Mouse (Mus musculus): Measurements from ENCODE around the gene 1700029F12Rik. TPM values are rescaled to one million over a fixed set of nuclear protein-coding genes. Genes with fewer than 3 reads are reported as not detected.

1700029F12Rik gene
- polyA plus RNA-seq, 1 experiment: not detected

DNA sequence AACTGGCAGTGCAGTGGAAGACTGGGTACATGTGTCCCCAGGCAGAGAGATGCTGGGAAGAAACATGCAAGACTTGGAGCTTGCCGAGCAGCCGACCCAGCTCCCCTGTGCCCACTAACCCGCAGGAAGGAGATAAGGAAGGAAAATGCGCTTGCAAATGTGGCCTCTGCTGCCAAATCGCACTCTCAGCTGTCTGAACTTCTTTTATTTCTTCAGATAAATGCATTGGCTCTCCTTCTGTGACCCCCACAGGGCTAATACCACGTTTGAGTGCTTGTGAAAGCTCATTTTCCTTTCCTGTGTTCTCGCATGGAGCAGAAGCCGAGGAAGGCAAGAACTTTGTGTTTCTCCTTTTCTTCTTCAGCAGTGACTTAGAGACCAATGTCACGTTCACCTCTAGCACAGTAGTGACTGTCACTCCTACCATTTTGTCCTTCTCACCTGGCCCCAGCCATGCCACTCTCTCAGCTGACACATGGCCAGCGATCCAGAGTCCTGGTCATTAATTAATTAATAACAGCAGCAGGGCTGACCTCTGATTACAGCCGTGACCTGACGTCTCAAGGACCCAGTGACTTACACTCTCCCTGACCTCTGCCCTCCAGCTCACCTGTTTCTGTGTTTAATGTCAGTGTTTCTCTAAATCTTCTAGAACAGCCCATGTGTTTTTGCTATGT, 48.4 kb downstream of the 1700029F12Rik start:
- H3K36me3 ChIP-seq (ENCODE audit: control insufficient read depth): no peaks in the 10 kb centered on the region
- TF ChIP-seq GATA1 (IDR thresholded peaks at IDR 0.05; ENCODE audit: low read length) (no peak), TAL1 (IDR thresholded peaks at IDR 0.05; ENCODE audit: low read length) (no peak)
- H3K4me3 ChIP-seq (replicated peaks): no peak overlapping the region
- H3K4me1 ChIP-seq (ENCODE audit: control insufficient read depth): peaks cover 7% of the 10 kb centered on the region
- peaks cover 53% of the 10 kb centered on the region for H3K27me3 ChIP-seq (ENCODE audit: control insufficient read depth)
- no peaks in the 10 kb centered on the region for H3K9me3 ChIP-seq (ENCODE audit: control insufficient read depth, low read length)

DNA sequence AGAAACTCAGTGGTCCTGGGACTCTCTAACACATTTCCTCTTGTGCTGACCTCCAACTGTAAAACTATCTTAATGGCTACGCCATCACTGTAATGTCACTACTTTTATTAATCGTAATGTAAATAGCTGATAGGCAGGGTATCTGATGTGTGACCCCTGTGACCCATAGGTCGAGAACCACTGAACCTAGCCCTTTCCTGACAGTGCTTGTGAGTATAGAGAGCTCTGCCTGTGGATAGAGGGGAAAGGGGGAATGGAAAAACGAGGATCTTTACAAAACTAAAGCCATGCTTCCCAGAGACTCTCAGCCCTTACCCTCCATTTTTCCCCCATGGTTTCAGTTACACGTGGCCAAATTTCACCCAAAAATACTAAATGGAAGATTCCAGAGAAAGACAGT, 49.5 kb downstream of the 1700029F12Rik start:
- TF ChIP-seq TAL1 (IDR thresholded peaks at IDR 0.05; ENCODE audit: low read length) (no peak), GATA1 (IDR thresholded peaks at IDR 0.05; ENCODE audit: low read length) (no peak)
- no peak overlapping the region for H3K4me3 ChIP-seq (replicated peaks)
- H3K9me3 ChIP-seq (ENCODE audit: control insufficient read depth, low read length): no peaks in the 10 kb centered on the region
- H3K36me3 ChIP-seq (ENCODE audit: control insufficient read depth): no peaks in the 10 kb centered on the region
- H3K4me1 ChIP-seq (ENCODE audit: control insufficient read depth): peaks cover 7% of the 10 kb centered on the region
- H3K27me3 ChIP-seq (ENCODE audit: control insufficient read depth): peaks cover 53% of the 10 kb centered on the region

GRCm38 (mm10) chr13:96983251-96984126, 50.7 kb downstream of the 1700029F12Rik start:
- Histone ChIP-seq H3K27me3 (ENCODE audit: control insufficient read depth) (peaks cover 53% of the 10 kb centered on the region), H3K36me3 (ENCODE audit: control insufficient read depth) (no peaks in the 10 kb centered on the region), H3K4me3 (replicated peaks) (peak overlapping the region; percentile 33), H3K4me1 (ENCODE audit: control insufficient read depth) (peaks cover 4% of the 10 kb centered on the region), H3K9me3 (ENCODE audit: control insufficient read depth, low read length) (no peaks in the 10 kb centered on the region)
- TF ChIP-seq GATA1 (IDR thresholded peaks at IDR 0.05; ENCODE audit: low read length): no peak
- no peak for TF ChIP-seq TAL1 (IDR thresholded peaks at IDR 0.05; ENCODE audit: low read length)

GRCm38 (mm10) chr13:96980561-96980960, 53.6 kb downstream of the 1700029F12Rik start:
- H3K27me3 ChIP-seq (ENCODE audit: control insufficient read depth): peaks cover 37% of the 10 kb centered on the region
- no peak for TF ChIP-seq GATA1 (IDR thresholded peaks at IDR 0.05; ENCODE audit: low read length)
- no peak for TF ChIP-seq TAL1 (IDR thresholded peaks at IDR 0.05; ENCODE audit: low read length)
- H3K4me3 ChIP-seq (replicated peaks): no peak overlapping the region
- no peaks in the 10 kb centered on the region for H3K36me3 ChIP-seq (ENCODE audit: control insufficient read depth)
- no peaks in the 10 kb centered on the region for H3K9me3 ChIP-seq (ENCODE audit: control insufficient read depth, low read length)
- H3K4me1 ChIP-seq (ENCODE audit: control insufficient read depth): peaks cover 4% of the 10 kb centered on the region

GRCm38 (mm10) chr13:96976986-96977595, 57.1 kb downstream of the 1700029F12Rik start:
- Histone ChIP-seq H3K4me3 (replicated peaks) (no peak overlapping the region), H3K4me1 (ENCODE audit: control insufficient read depth) (peaks cover 13% of the 10 kb centered on the region), H3K9me3 (ENCODE audit: control insufficient read depth, low read length) (no peaks in the 10 kb centered on the region), H3K27me3 (ENCODE audit: control insufficient read depth) (peaks cover 4% of the 10 kb centered on the region), H3K36me3 (ENCODE audit: control insufficient read depth) (no peaks in the 10 kb centered on the region)
- TF ChIP-seq TAL1 (IDR thresholded peaks at IDR 0.05; ENCODE audit: low read length) (no peak), GATA1 (IDR thresholded peaks at IDR 0.05; ENCODE audit: low read length) (no peak)

DNA sequence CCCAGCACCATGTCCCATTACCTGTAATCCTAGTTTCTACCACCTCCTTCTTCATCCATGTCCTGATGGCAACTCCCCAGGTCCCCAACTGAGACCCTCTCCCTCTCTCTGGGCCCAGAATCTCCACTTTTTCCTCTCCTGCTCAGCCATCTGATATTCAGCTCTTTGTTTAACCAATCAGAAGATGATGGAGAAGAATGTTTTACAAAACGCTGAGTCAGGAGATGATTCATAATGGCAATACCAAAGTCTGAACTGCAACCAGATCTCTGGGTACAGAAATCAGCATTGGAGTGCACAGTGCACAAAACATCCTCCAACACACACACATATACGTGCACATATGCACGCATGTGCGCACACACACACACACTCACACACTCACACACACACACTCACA, 60.8 kb downstream of the 1700029F12Rik start:
- TF ChIP-seq TAL1 (IDR thresholded peaks at IDR 0.05; ENCODE audit: low read length) (no peak), GATA1 (IDR thresholded peaks at IDR 0.05; ENCODE audit: low read length) (no peak)
- no peaks in the 10 kb centered on the region for H3K27me3 ChIP-seq (ENCODE audit: control insufficient read depth)
- peaks cover 33% of the 10 kb centered on the region for H3K4me1 ChIP-seq (ENCODE audit: control insufficient read depth)
- H3K4me3 ChIP-seq (replicated peaks): no peak overlapping the region
- peaks cover 5% of the 10 kb centered on the region; the same call in 1 of the 2 replicates for H3K36me3 ChIP-seq (ENCODE audit: control insufficient read depth)
- H3K9me3 ChIP-seq (ENCODE audit: control insufficient read depth, low read length): peaks cover 6% of the 10 kb centered on the region

Other genes starting within 250 kb of the 1700029F12Rik start
- not detected in 2 replicates for gene Gcnt4, start 109.7 kb downstream of the 1700029F12Rik start, polyA plus RNA-seq (2012)
- 0.01 and 0.04 TPM in 2 replicates for gene Fam169a, start 32.9 kb upstream of the 1700029F12Rik start, polyA plus RNA-seq (2012)
- gene Gm6169, start 64.9 kb upstream of the 1700029F12Rik start, polyA plus RNA-seq (2012): not detected in 2 replicates
- gene Gfm2, start 103.6 kb upstream of the 1700029F12Rik start, polyA plus RNA-seq (2012): 1.1 and 1.3 TPM in 2 replicates
- gene Nsa2, start 103.6 kb upstream of the 1700029F12Rik start, polyA plus RNA-seq (2012): 1.7 and 1.9 TPM in 2 replicates
- 0.06 and 0.32 TPM in 2 replicates for gene Hexb, start 164.0 kb upstream of the 1700029F12Rik start, polyA plus RNA-seq (2012)
- 0.01 and 0.02 TPM in 2 replicates for gene Enc1, start 206.7 kb upstream of the 1700029F12Rik start, polyA plus RNA-seq (2012)

Data from erythroblast, embryonic 14.5 days (primary cell).